Mouse (Mus musculus): Measurements from ENCODE around the gene Phlda1. TPM values are rescaled to one million over a fixed set of nuclear protein-coding genes. Genes with fewer than 3 reads are reported as not detected.

Gene Phlda1
- total RNA-seq, 4 experiments from 2014 or later: 10.5 to 18.1 (median 12.4) TPM

GRCm38 (mm10) chr10:111527613-111528012, 21.5 kb downstream of the Phlda1 start:
- DNase-seq (ENCODE audit: low spot score): no peak

GRCm38 (mm10) chr10:111528283-111528682, 22.2 kb downstream of the Phlda1 start:
- DNase-seq (ENCODE audit: low spot score): no peak

GRCm38 (mm10) chr10:111530398-111530797, 24.3 kb downstream of the Phlda1 start:
- DNase-seq (ENCODE audit: low spot score): no peak

GRCm38 (mm10) chr10:111534691-111535090, 28.6 kb downstream of the Phlda1 start:
- DNase-seq (ENCODE audit: low spot score): no peak

- DNase-seq (ENCODE audit: low spot score): no peak
Observed at GRCm38 (mm10) chr10:111537410-111537809, 31.3 kb downstream of the Phlda1 start.

- DNase-seq (ENCODE audit: low spot score): peak; percentile 56
Observed at GRCm38 (mm10) chr10:111539724-111540324, 33.7 kb downstream of the Phlda1 start.

- DNase-seq (ENCODE audit: low spot score): no peak
Observed at GRCm38 (mm10) chr10:111540678-111541077, 34.6 kb downstream of the Phlda1 start.

GRCm38 (mm10) chr10:111543106-111543505, 37.0 kb downstream of the Phlda1 start:
- no peak for DNase-seq (ENCODE audit: low spot score)

GRCm38 (mm10) chr10:111543781-111544260, 37.7 kb downstream of the Phlda1 start:
- peak; percentile 59 for DNase-seq (ENCODE audit: low spot score)

GRCm38 (mm10) chr10:111544311-111544710, 38.2 kb downstream of the Phlda1 start:
- DNase-seq (ENCODE audit: low spot score): no peak

- DNase-seq (ENCODE audit: low spot score): no peak
Observed at GRCm38 (mm10) chr10:111545648-111546047, 39.6 kb downstream of the Phlda1 start.

GRCm38 (mm10) chr10:111547881-111548372, 41.8 kb downstream of the Phlda1 start:
- peak; percentile 58 for DNase-seq (ENCODE audit: low spot score)

GRCm38 (mm10) chr10:111550075-111550695, 44.1 kb downstream of the Phlda1 start:
- peak; percentile 47 for DNase-seq (ENCODE audit: low spot score)

- DNase-seq (ENCODE audit: low spot score): no peak
Observed at GRCm38 (mm10) chr10:111553695-111554094, 47.6 kb downstream of the Phlda1 start.

GRCm38 (mm10) chr10:111554651-111555050, 48.6 kb downstream of the Phlda1 start:
- DNase-seq (ENCODE audit: low spot score): no peak

GRCm38 (mm10) chr10:111558211-111558610, 52.1 kb downstream of the Phlda1 start:
- no peak for DNase-seq (ENCODE audit: low spot score)

Other genes starting within 250 kb of the Phlda1 start
- gene Bbs10, start 207.6 kb upstream of the Phlda1 start, total RNA-seq (2022): 1 to 10 TPM; 2.8 to 3.3 (median 3.1) TPM
- gene Nap1l1, start 33.1 kb upstream of the Phlda1 start, total RNA-seq (2022): 10 to 100 TPM; 59.4 to 73.3 (median 66.5) TPM